Mouse (Mus musculus): ENCODE results near the gene Gm20388.

DNA sequence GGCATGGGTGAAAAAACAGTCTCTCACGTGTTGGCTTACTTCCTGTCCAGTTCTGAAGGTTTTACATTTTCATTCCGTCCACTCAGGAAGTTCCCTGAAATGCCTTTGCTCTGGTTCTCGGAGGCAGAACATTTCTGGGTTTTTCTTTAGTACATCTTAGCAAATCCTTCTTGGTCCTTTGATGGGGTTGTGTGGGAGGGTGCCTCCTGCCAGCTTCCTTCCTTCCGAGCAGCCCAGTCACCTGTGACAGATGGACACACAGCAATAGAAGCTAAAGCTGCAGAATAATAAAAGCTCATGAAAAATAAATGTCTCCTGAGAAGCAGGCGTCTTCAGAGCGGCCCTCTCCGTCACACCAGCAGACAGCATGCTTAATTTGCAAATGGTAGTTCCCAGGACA is 4168.3 kb downstream of the Gm20388 start:
- TF ChIP-seq CTCF (IDR thresholded peaks at IDR 0.05; ENCODE audit: low read depth, low read length) (no peak), POLR2A (IDR thresholded peaks at IDR 0.05; ENCODE audit: insufficient read depth, low read length) (no peak), EP300 (IDR thresholded peaks at IDR 0.05; ENCODE audit: insufficient read depth, low read depth, low read length) (no peak)

All from ES-Bruce4 (cell line).